Mouse (Mus musculus) A20 (cell line): ENCODE measurements around the gene Tmem87b.

Experiments used
- DNase-seq: peaks from one replicate; pipeline ENCODE4 v3.0.0-alpha.2; 2011; ENCODE audit warnings: low read depth, low spot score

Tmem87b gene

DNA sequence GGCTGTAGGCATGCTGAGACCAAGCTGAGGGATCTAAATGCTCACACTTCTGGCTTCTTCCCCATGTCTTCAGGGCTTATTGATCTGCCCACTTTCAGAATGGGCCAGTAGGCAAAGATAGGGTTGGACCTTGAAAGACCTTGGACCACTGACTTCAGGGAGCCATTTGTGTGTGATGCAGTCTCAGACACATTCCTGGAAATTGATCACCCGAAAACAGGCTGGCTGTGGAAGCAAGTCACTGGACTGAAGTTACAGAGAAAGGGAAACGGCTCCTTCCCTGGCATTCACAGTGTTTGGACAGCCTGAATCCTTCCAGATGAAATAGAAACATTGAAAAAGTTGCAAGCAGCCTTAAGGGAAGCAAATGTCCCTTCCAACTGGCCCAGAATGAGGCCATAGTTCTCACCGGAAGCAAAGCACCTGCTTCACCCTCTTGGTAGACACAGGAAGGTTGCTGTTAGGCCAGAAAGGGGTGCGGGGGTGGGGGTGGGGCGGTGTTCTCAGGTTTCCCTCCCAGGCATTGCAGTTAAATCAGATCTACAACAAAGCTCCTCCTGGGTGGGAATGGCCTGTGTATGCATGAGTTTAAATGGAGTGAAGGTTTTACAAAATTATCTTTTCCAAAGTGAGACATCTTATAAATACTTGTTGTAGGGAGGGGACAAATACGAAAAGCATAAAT is 70.1 kb downstream of the Tmem87b start:
- DNase-seq, result no peak

DNA sequence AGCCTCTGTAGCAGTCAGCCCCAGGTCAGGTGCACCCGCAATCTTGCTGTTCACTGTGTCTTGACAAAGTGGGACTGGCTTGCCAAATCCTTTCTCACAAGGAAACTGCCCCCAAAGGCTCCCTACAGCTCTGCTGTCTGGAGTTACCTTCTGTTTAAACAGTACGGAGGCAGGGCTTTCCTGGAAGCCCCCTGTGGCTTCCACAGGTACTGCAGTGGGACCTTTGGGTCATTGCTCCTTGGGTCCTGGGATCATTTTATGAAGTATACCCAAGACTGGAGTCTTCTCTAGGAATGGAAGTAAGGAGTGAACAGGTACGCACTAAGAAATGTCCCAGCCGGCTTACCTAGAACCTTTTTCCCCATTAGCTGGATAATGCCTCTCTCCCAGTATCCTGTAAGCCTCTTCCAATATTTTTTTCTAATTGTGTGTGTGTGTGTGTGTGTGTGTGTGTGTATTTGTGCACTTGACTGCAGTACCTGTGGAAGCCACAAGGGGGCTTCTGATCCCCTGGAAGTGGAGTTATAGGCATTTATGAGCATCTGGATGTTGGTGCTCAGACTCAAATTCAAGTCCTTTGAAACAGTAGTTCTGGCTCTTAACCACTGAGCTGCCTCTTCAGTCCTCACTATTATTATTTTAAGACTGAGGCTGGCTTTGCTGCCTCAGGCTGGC is 72.9 kb downstream of the Tmem87b start:
- peak; percentile 26 for DNase-seq

DNA sequence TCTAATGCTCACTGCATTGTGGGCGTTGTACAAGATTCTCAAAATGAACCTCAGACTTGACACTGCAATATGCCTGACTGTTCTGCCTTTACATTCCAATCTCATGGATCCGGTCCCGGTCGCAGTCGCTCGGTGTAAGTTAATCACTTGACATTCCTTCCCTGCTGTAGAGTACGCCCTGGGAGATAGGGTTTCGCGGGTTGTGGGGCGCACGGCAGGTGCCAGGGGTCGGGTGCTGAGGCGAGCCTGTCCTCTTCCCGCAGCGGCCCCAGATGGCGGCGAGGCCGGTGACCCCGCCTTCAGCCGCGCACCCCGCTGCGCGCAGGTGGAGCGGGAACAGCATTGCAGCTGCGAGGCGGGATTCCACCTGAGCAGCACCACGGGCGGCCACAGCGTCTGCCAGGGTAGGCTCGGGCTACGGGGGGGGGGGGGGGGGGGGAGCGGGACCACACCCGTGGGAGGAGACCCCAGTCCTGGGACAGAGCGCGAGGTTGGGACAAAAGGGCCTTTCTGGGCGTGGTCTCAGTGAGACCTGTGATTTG is 74.3 kb downstream of the Tmem87b start:
- no peak for DNase-seq

DNA sequence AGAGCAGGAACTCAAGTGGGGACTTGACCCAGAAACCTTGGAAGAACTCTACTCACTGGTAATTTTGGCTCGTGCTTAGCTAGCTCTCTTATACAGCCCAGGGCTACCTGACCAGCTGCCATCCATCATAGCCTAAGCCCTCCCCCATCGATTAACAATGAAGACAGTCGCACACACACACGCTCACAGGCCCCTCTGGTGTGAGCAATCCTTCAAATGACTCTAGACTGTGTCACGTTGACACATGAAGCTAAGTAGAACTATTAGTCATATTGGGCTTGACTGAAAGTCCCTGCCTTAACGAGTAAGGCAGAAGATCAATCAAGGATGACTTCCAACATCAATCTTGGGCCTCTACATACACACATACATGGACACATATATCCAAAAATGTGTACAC is 84.9 kb downstream of the Tmem87b start:
- no peak for DNase-seq

DNA sequence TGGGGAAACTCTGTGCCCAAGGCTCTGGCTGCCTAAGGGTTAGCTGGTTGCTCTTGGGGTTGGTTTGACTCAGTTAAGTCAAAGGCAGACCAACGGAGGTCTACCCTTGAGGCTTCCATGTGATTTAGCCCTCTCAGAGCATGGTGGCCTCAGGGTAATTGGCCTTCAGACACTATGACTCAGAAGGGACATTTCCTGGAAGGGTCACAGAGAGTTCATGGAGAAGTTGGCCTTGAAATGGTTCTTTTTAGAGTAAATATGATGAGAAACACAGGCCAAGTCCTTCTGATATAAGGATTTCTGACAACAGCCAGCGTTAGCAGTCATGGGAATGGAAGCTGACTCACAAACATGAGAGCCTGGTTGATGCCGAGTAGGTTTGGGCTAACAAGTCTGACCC is 85.7 kb downstream of the Tmem87b start:
- no peak for DNase-seq
